Mouse (Mus musculus): ENCODE data around the gene Gm49369. TPM values are rescaled to one million over a fixed set of nuclear protein-coding genes. Genes with fewer than 3 reads are reported as not detected.
A peak's percentile ranks its signal among the peaks of the same experiment; 100 is the strongest.
"Not testable (repeated sequence)": the region's sequence is repeated elsewhere in the genome, so short reads cannot be mapped to it uniquely, and the experiment has no call there.

Gm49369 gene
- polyA plus RNA-seq, 1 experiment from 2014 or later = 0.55 TPM

DNA sequence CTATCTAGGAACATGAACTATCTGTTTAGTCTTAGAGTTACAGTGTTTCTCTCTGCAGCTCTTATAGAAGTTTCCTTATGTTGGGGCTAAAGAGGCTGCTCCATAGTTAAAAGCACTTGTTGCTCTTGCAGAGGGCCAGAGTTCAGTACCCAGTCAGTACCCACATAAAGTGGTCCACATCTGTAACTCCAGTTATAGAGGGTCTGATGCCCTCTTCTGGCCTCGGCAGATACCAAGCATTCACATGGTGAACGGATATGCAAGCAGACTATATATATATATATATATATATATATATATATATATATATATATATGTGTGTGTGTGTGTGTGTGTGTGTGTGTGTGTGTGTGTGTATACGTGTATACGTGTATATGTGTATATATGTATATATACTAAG is 25.5 kb upstream of the Gm49369 start:
- no peak overlapping the region for H3K4me3 ChIP-seq
- H3K27ac ChIP-seq = no peak overlapping the region
- no peaks in the 10 kb centered on the region for H3K4me1 ChIP-seq
- no peaks in the 10 kb centered on the region for H3K27me3 ChIP-seq (ENCODE audit: insufficient read depth, poor library complexity, severe bottlenecking)
- DNase-seq (ENCODE audit: low spot score) = no peak
- no peaks in the 10 kb centered on the region for H3K36me3 ChIP-seq
- 66% methylated on average over 4 of the region's 4 CpGs for WGBS
- H3K9me3 ChIP-seq = no peaks in the 10 kb centered on the region

DNA sequence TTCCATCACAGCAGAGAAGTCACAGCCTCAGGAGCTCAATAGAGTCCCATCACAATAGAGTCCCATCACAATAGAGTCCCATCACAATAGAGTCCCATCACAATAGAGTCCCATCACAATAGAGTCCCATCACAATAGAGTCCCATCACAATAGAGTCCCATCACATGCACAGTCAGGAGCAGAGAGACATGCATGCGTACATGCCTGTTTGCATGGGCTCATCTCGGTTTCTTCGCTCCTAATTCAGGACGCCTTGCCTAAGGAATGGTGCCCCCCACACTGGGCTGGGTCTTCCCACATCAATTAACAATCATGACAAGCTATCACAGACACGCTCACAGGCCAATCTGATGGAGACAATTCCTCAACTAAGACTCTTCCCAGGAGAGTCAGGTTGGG is 22.7 kb upstream of the Gm49369 start:
- not testable (repeated sequence) for DNase-seq (ENCODE audit: low spot score); H3K4me3 ChIP-seq

DNA sequence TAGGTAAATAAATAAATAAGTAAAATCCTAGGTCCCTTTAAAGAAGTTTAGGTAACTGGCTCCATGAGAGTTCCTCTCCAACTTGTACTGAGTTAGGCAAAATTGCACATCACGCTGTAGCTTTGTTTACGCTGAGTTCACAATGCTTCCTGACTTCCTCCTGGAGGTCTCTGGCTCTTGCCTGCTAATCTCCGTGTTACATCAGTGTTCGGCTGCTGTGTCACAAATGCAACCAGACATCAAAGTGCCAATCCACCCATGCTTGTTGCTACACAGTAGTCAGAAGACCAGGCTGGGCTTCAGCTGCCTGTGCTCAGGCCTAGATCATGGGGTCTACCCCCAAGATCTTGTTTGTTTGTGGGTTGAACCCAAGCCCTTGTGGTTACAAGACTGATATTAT is 21.1 kb upstream of the Gm49369 start:
- no peaks in the 10 kb centered on the region for H3K9me3 ChIP-seq
- no peaks in the 10 kb centered on the region for H3K36me3 ChIP-seq
- H3K27ac ChIP-seq = no peak overlapping the region
- H3K4me1 ChIP-seq = no peaks in the 10 kb centered on the region
- 69% methylated on average over 4 of the region's 4 CpGs for WGBS
- H3K27me3 ChIP-seq (ENCODE audit: insufficient read depth, poor library complexity, severe bottlenecking) = no peaks in the 10 kb centered on the region; the same call in 1 of the 2 replicates
- H3K4me3 ChIP-seq = no peak overlapping the region
- DNase-seq (ENCODE audit: low spot score) = no peak

More for the DNA sequence above, 22.7 kb upstream of the Gm49369 start:
- not testable (repeated sequence) for H3K4me1 ChIP-seq; H3K27me3 ChIP-seq (ENCODE audit: insufficient read depth, poor library complexity, severe bottlenecking); H3K9me3 ChIP-seq; H3K27ac ChIP-seq; H3K36me3 ChIP-seq
- 87% methylated on average over 5 of the region's 5 CpGs for WGBS

GRCm38 (mm10) chr7:142400750-142401142 is 18.3 kb upstream of the Gm49369 start:
- peaks cover 7% of the 10 kb centered on the region; the same call in 1 of the 2 replicates for H3K4me1 ChIP-seq
- WGBS = 63% methylated on average over 7 of the region's 7 CpGs
- H3K27me3 ChIP-seq (ENCODE audit: insufficient read depth, poor library complexity, severe bottlenecking) = no peaks in the 10 kb centered on the region; the same call in 1 of the 2 replicates
- no peak for DNase-seq (ENCODE audit: low spot score)
- H3K4me3 ChIP-seq = no peak overlapping the region
- no peaks in the 10 kb centered on the region for H3K9me3 ChIP-seq
- H3K36me3 ChIP-seq = no peaks in the 10 kb centered on the region
- no peak overlapping the region for H3K27ac ChIP-seq

DNA sequence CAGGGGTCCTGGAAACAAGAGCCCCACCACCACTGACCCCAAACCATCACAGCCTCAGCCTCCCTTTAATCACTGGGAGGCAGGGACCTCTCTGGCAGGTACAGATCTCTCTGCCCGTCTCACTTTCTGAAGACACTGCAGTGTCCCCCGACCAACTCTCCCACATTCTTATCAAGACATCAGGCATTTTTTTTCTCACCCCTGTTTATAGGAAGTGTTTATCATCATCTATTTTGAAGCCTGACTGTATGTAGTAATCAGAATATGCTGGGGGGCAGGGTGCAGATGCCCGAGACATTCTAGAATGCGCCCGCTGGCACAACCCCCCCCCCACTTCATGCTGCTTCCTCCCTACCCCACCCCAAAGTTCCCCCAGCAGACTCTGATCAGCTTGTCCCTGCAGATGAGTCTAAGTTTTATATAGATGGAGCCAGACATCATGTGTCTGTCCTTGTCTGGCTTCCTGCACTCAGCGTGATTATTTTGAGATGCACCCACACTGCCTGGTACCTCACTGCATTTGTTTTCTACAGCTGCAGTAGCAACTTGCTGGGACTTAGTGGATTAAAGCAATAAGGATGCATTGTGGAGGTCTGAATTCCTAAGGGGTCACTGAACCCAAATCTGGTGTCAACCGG is 17.8 kb upstream of the Gm49369 start:
- no peak overlapping the region for H3K27ac ChIP-seq
- WGBS = 66% methylated on average over 7 of the region's 7 CpGs
- DNase-seq (ENCODE audit: low spot score) = no peak
- H3K4me1 ChIP-seq = peaks cover 7% of the 10 kb centered on the region; the same call in 1 of the 2 replicates
- no peaks in the 10 kb centered on the region for H3K36me3 ChIP-seq
- no peaks in the 10 kb centered on the region; the same call in 1 of the 2 replicates for H3K27me3 ChIP-seq (ENCODE audit: insufficient read depth, poor library complexity, severe bottlenecking)
- no peaks in the 10 kb centered on the region for H3K9me3 ChIP-seq
- H3K4me3 ChIP-seq = no peak overlapping the region

DNA sequence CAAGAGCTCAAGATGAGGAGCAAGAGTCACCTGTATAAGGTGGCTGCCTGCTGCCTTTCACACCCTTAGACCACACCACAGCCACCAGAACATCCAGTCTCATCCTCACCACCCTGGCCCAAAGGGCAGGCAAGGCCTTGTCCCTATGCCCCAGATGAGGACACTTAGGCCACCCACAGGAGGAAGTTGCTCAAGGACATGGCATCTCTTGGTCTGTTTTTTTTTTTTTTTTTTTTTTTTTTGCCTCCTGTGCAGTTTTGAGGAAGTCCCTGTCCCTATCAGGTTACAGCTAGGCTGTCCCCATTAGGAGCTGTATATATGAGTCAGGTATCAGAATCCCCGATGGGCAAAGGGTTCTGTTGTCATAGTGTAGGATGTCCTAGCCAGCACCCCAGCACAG is 16.8 kb upstream of the Gm49369 start:
- DNase-seq (ENCODE audit: low spot score) = no peak

GRCm38 (mm10) chr7:142398052-142398451 is 15.6 kb upstream of the Gm49369 start:
- Histone ChIP-seq H3K36me3 (no peaks in the 10 kb centered on the region), H3K27me3 (ENCODE audit: insufficient read depth, poor library complexity, severe bottlenecking) (no peaks in the 10 kb centered on the region; the same call in 1 of the 2 replicates), H3K4me1 (peaks cover 14% of the 10 kb centered on the region), H3K9me3 (no peaks in the 10 kb centered on the region), H3K27ac (peak overlapping the region; percentile 38; the same call in 1 of the 2 replicates), H3K4me3 (no peak overlapping the region)
- DNase-seq (ENCODE audit: low spot score) = no peak
- WGBS = 52% methylated on average over 2 of the region's 2 CpGs

More for the DNA sequence above, 16.8 kb upstream of the Gm49369 start:
- peaks cover 7% of the 10 kb centered on the region; the same call in 1 of the 2 replicates for H3K4me1 ChIP-seq
- no peaks in the 10 kb centered on the region for H3K9me3 ChIP-seq
- H3K4me3 ChIP-seq = no peak overlapping the region
- 67% methylated on average over 1 of the region's 1 CpGs for WGBS
- no peaks in the 10 kb centered on the region; the same call in 1 of the 2 replicates for H3K27me3 ChIP-seq (ENCODE audit: insufficient read depth, poor library complexity, severe bottlenecking)
- H3K27ac ChIP-seq = no peak overlapping the region
- no peaks in the 10 kb centered on the region for H3K36me3 ChIP-seq

GRCm38 (mm10) chr7:142396611-142397010 is 14.1 kb upstream of the Gm49369 start:
- no peak overlapping the region for H3K4me3 ChIP-seq
- H3K27me3 ChIP-seq (ENCODE audit: insufficient read depth, poor library complexity, severe bottlenecking) = no peaks in the 10 kb centered on the region; the same call in 1 of the 2 replicates
- DNase-seq (ENCODE audit: low spot score) = no peak
- peaks cover 21% of the 10 kb centered on the region for H3K4me1 ChIP-seq
- no peaks in the 10 kb centered on the region for H3K36me3 ChIP-seq
- H3K9me3 ChIP-seq = no peaks in the 10 kb centered on the region
- H3K27ac ChIP-seq = no peak overlapping the region
- WGBS = 90% methylated on average over 1 of the region's 1 CpGs

GRCm38 (mm10) chr7:142395472-142395871 is 13.0 kb upstream of the Gm49369 start:
- 79% methylated on average over 4 of the region's 4 CpGs for WGBS
- no peak overlapping the region for H3K27ac ChIP-seq

GRCm38 (mm10) chr7:142394261-142395190 is 12.1 kb upstream of the Gm49369 start:
- H3K4me3 ChIP-seq = no peak overlapping the region
- no peaks in the 10 kb centered on the region for H3K36me3 ChIP-seq
- no peaks in the 10 kb centered on the region for H3K9me3 ChIP-seq
- 72% methylated on average over 6 of the region's 6 CpGs for WGBS
- no peak for DNase-seq (ENCODE audit: low spot score)
- peaks cover 21% of the 10 kb centered on the region for H3K4me1 ChIP-seq
- H3K27ac ChIP-seq = no peak overlapping the region; the same call in 1 of the 2 replicates
- no peaks in the 10 kb centered on the region for H3K27me3 ChIP-seq (ENCODE audit: insufficient read depth, poor library complexity, severe bottlenecking)

More at GRCm38 (mm10) chr7:142395472-142395871, 13.0 kb upstream of the Gm49369 start:
- H3K4me3 ChIP-seq = no peak overlapping the region
- no peak for DNase-seq (ENCODE audit: low spot score)
- H3K36me3 ChIP-seq = no peaks in the 10 kb centered on the region
- H3K4me1 ChIP-seq = peaks cover 21% of the 10 kb centered on the region
- H3K9me3 ChIP-seq = no peaks in the 10 kb centered on the region
- no peaks in the 10 kb centered on the region; the same call in 1 of the 2 replicates for H3K27me3 ChIP-seq (ENCODE audit: insufficient read depth, poor library complexity, severe bottlenecking)

DNA sequence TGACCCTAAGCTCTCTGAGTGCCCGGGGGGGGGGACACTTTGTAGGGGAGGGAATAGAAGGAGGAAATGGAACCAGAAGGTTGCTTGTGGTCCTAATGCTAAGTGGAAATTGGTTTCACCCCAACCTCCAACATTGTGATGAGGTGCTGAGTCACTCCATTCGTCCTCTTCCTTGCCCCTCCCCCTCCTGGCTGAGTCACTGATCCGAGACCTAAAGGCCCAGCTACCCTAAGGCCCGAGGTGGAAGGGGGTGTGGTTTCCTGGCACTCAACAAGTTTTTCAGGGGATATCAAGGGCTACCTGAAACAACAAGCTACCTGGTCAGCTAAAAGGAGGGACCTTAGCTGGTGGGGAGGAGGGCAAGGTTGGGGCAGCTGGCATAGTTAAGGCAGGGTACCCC is 10.7 kb upstream of the Gm49369 start:
- no peaks in the 10 kb centered on the region for H3K36me3 ChIP-seq
- H3K27me3 ChIP-seq (ENCODE audit: insufficient read depth, poor library complexity, severe bottlenecking) = no peaks in the 10 kb centered on the region
- 21% methylated on average over 4 of the region's 4 CpGs for WGBS
- no peak for DNase-seq (ENCODE audit: low spot score)
- peak overlapping the region; percentile 62; the same call in 1 of the 2 replicates for H3K27ac ChIP-seq
- no peak overlapping the region for H3K4me3 ChIP-seq
- no peaks in the 10 kb centered on the region for H3K9me3 ChIP-seq
- H3K4me1 ChIP-seq = peaks cover 21% of the 10 kb centered on the region

DNA sequence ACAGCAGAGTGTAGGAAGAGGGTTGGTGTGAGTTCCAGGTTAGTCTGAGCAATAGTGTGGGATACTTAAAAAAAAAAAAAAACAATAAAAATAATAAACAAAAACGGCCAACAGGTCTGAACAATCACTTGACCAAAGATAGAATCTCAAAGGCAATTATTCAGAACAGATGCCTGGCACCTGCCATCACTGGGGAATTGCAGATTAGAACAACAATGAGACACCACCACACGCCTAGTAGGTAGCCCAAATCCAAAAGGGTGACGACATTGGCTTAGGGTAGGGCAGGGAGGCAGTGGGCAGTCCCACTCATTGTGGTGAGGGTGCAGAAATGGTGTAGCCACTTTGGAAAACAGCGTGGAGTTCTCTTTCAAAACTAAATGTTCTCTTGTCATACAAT is 9.1 kb upstream of the Gm49369 start:
- no peak for DNase-seq (ENCODE audit: low spot score)
- whole genome bisulfite sequencing = 73% methylated on average over 4 of the region's 4 CpGs
- peaks cover 21% of the 10 kb centered on the region for H3K4me1 ChIP-seq
- no peak overlapping the region for H3K27ac ChIP-seq
- no peaks in the 10 kb centered on the region for H3K27me3 ChIP-seq (ENCODE audit: insufficient read depth, poor library complexity, severe bottlenecking)
- H3K9me3 ChIP-seq = no peaks in the 10 kb centered on the region
- H3K4me3 ChIP-seq = no peak overlapping the region
- no peaks in the 10 kb centered on the region for H3K36me3 ChIP-seq

- Histone ChIP-seq H3K36me3 (no peaks in the 10 kb centered on the region), H3K4me1 (peaks cover 26% of the 10 kb centered on the region), H3K9me3 (no peaks in the 10 kb centered on the region), H3K27ac (no peak overlapping the region), H3K27me3 (ENCODE audit: insufficient read depth, poor library complexity, severe bottlenecking) (no peaks in the 10 kb centered on the region), H3K4me3 (no peak overlapping the region)
- no peak for DNase-seq (ENCODE audit: low spot score)
- 72% methylated on average over 3 of the region's 3 CpGs for WGBS
Observed at GRCm38 (mm10) chr7:142391108-142391507, 8.6 kb upstream of the Gm49369 start.
